Mouse (Mus musculus): ENCODE results near the gene Kank1. TPM values are rescaled to one million over a fixed set of nuclear protein-coding genes. Genes with fewer than 3 reads are reported as not detected.

Gene Kank1
- polyA plus RNA-seq, 1 experiment from 2014 or later = 8.3 TPM

- Histone ChIP-seq H3K4me3 (ENCODE audit: low read depth, low read length) (peak overlapping the region; percentile 52), H3K9ac (ENCODE audit: low read depth, low read length) (no peak overlapping the region; the same call in 1 of the 2 replicates)
Observed at GRCm38 (mm10) chr19:25407887-25408236, 171.1 kb downstream of the Kank1 start.

GRCm38 (mm10) chr19:25409239-25409638 is 172.5 kb downstream of the Kank1 start:
- WGBS (ENCODE audit: insufficient replicate concordance) = 72% methylated on average over 9 of the region's 9 CpGs
- ATAC-seq (ENCODE audit: low read depth) = no peak
- Histone ChIP-seq H3K9ac (ENCODE audit: low read depth, low read length) (no peak overlapping the region), H3K4me2 (ENCODE audit: low read depth, low read length) (no peak overlapping the region), H3K4me3 (ENCODE audit: low read depth, low read length) (no peak overlapping the region), H3K4me1 (ENCODE audit: control insufficient read depth, low read depth, low read length) (no peaks in the 10 kb centered on the region), H3K36me3 (ENCODE audit: control insufficient read depth, insufficient read depth) (peaks cover 2% of the 10 kb centered on the region; the same call in 1 of the 2 replicates), H3K27me3 (ENCODE audit: control insufficient read depth, insufficient read depth, low read depth, low read length) (peaks cover 20% of the 10 kb centered on the region), H3K27ac (ENCODE audit: low read length) (no peak overlapping the region), H3K9me3 (replicated peaks; ENCODE audit: control insufficient read depth, low read length) (no peaks in the 10 kb centered on the region)

More at GRCm38 (mm10) chr19:25407887-25408236, 171.1 kb downstream of the Kank1 start:
- Histone ChIP-seq H3K27me3 (ENCODE audit: control insufficient read depth, insufficient read depth, low read depth, low read length) (peaks cover 20% of the 10 kb centered on the region), H3K4me1 (ENCODE audit: control insufficient read depth, low read depth, low read length) (no peaks in the 10 kb centered on the region), H3K27ac (ENCODE audit: low read length) (no peak overlapping the region; the same call in 1 of the 2 replicates), H3K36me3 (ENCODE audit: control insufficient read depth, insufficient read depth) (peaks cover 2% of the 10 kb centered on the region; the same call in 1 of the 2 replicates), H3K4me2 (ENCODE audit: low read depth, low read length) (peak overlapping the region; percentile 50), H3K9me3 (replicated peaks; ENCODE audit: control insufficient read depth, low read length) (no peaks in the 10 kb centered on the region)
- no peak for ATAC-seq (ENCODE audit: low read depth)
- 6% methylated on average over 6 of the region's 6 CpGs for WGBS (ENCODE audit: insufficient replicate concordance)

- no peak overlapping the region for H3K9ac ChIP-seq (ENCODE audit: low read depth, low read length)
- peaks cover 2% of the 10 kb centered on the region; the same call in 1 of the 2 replicates for H3K36me3 ChIP-seq (ENCODE audit: control insufficient read depth, insufficient read depth)
- H3K4me2 ChIP-seq (ENCODE audit: low read depth, low read length) = no peak overlapping the region
- H3K27me3 ChIP-seq (ENCODE audit: control insufficient read depth, insufficient read depth, low read depth, low read length) = peaks cover 14% of the 10 kb centered on the region
- no peak for ATAC-seq (ENCODE audit: low read depth)
- no peak overlapping the region for H3K4me3 ChIP-seq (ENCODE audit: low read depth, low read length)
- no peaks in the 10 kb centered on the region for H3K4me1 ChIP-seq (ENCODE audit: control insufficient read depth, low read depth, low read length)
- WGBS (ENCODE audit: insufficient replicate concordance) = 65% methylated on average over 17 of the region's 17 CpGs
- H3K9me3 ChIP-seq (replicated peaks; ENCODE audit: control insufficient read depth, low read length) = no peaks in the 10 kb centered on the region
- H3K27ac ChIP-seq (ENCODE audit: low read length) = no peak overlapping the region
Observed at GRCm38 (mm10) chr19:25411353-25411752, 174.6 kb downstream of the Kank1 start.

GRCm38 (mm10) chr19:25415448-25415847 is 178.7 kb downstream of the Kank1 start:
- no peak overlapping the region for H3K4me2 ChIP-seq (ENCODE audit: low read depth, low read length)
- no peaks in the 10 kb centered on the region for H3K4me1 ChIP-seq (ENCODE audit: control insufficient read depth, low read depth, low read length)
- no peak overlapping the region for H3K4me3 ChIP-seq (ENCODE audit: low read depth, low read length)
- H3K27me3 ChIP-seq (ENCODE audit: control insufficient read depth, insufficient read depth, low read depth, low read length) = no peaks in the 10 kb centered on the region
- ATAC-seq (ENCODE audit: low read depth) = no peak
- peaks cover under 1% of the 10 kb centered on the region; the same call in 1 of the 2 replicates for H3K36me3 ChIP-seq (ENCODE audit: control insufficient read depth, insufficient read depth)
- no peaks in the 10 kb centered on the region for H3K9me3 ChIP-seq (replicated peaks; ENCODE audit: control insufficient read depth, low read length)
- no peak overlapping the region for H3K9ac ChIP-seq (ENCODE audit: low read depth, low read length)
- no peak overlapping the region for H3K27ac ChIP-seq (ENCODE audit: low read length)
- 38% methylated on average over 5 of the region's 5 CpGs for WGBS (ENCODE audit: insufficient replicate concordance)

DNA sequence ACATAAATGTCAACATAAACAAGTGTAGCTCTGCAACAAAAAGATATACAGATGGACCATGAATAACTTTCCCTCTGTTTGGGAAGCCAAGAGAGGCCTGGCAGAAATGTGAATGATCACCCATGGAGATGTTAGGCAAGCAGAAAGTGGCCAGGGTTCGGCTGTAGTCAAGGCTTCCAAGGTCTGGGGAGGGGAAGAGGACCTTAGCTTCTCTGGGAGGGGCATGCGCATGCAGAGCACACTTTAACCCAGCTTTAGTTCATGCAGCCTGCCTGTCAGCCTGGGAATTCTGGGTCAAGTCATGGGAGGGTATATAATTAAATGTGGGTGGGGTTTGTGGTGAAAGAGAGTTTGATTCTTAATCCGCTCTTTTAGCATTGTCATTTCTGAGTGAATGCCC is 180.9 kb downstream of the Kank1 start:
- Histone ChIP-seq H3K4me1 (ENCODE audit: control insufficient read depth, low read depth, low read length) (no peaks in the 10 kb centered on the region), H3K36me3 (ENCODE audit: control insufficient read depth, insufficient read depth) (no peaks in the 10 kb centered on the region), H3K9ac (ENCODE audit: low read depth, low read length) (no peak overlapping the region), H3K4me2 (ENCODE audit: low read depth, low read length) (no peak overlapping the region), H3K9me3 (replicated peaks; ENCODE audit: control insufficient read depth, low read length) (no peaks in the 10 kb centered on the region), H3K27me3 (ENCODE audit: control insufficient read depth, insufficient read depth, low read depth, low read length) (no peaks in the 10 kb centered on the region), H3K27ac (ENCODE audit: low read length) (no peak overlapping the region), H3K4me3 (ENCODE audit: low read depth, low read length) (no peak overlapping the region)
- no peak for ATAC-seq (ENCODE audit: low read depth)
- WGBS (ENCODE audit: insufficient replicate concordance) = 59% methylated on average over 3 of the region's 3 CpGs

DNA sequence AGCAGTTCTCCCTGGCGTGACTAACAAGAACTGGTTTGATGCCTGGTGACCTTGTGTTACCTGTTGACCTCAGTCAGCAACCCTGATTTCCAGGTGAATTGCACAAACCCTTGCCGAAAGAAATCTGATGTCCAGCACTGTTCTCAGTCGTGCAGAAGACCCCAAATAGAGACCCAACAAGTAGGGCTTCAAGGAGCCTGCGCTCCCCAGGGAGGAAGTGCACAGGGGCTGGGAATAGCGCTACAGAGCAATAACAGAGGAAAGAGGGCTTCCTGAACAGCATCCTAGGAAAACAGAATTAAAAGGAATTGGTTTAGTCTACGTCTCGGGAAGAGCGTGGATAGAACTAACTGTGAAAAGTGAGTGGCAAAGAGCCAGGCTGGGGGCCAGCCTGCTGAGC is 183.2 kb downstream of the Kank1 start:
- no peaks in the 10 kb centered on the region for H3K9me3 ChIP-seq (replicated peaks; ENCODE audit: control insufficient read depth, low read length)

DNA sequence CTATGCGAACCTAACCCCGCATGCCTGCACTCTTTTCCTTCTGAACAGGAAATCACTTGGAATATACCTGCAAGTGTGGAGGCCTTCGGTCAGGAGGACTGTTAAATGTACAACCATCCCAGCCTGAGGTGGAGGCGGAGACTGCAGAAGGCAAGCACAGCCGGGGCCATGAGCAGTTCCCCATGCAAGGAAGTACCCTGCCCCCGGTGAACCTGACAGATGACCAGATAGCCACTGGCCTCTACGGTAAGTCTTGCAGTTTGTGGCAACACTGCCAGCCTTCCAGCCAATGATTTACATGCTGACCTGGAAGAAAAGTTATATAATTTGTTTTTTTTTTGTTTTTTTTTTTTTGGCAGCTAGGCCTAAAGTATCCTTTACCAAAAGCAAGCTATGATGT is 185.3 kb downstream of the Kank1 start:
- no peak overlapping the region for H3K27ac ChIP-seq (ENCODE audit: low read length)
- 46% methylated on average over 7 of the region's 7 CpGs for WGBS (ENCODE audit: insufficient replicate concordance)
- H3K4me1 ChIP-seq (ENCODE audit: control insufficient read depth, low read depth, low read length) = no peaks in the 10 kb centered on the region
- H3K36me3 ChIP-seq (ENCODE audit: control insufficient read depth, insufficient read depth) = no peaks in the 10 kb centered on the region
- ATAC-seq (ENCODE audit: low read depth) = no peak
- no peak overlapping the region for H3K4me2 ChIP-seq (ENCODE audit: low read depth, low read length)
- H3K27me3 ChIP-seq (ENCODE audit: control insufficient read depth, insufficient read depth, low read depth, low read length) = no peaks in the 10 kb centered on the region
- H3K9me3 ChIP-seq (replicated peaks; ENCODE audit: control insufficient read depth, low read length) = no peaks in the 10 kb centered on the region
- no peak overlapping the region for H3K4me3 ChIP-seq (ENCODE audit: low read depth, low read length)
- no peak overlapping the region for H3K9ac ChIP-seq (ENCODE audit: low read depth, low read length)

More for the DNA sequence above, 183.2 kb downstream of the Kank1 start:
- Histone ChIP-seq H3K9ac (ENCODE audit: low read depth, low read length) (no peak overlapping the region), H3K27me3 (ENCODE audit: control insufficient read depth, insufficient read depth, low read depth, low read length) (no peaks in the 10 kb centered on the region), H3K4me1 (ENCODE audit: control insufficient read depth, low read depth, low read length) (no peaks in the 10 kb centered on the region), H3K4me3 (ENCODE audit: low read depth, low read length) (no peak overlapping the region), H3K4me2 (ENCODE audit: low read depth, low read length) (no peak overlapping the region), H3K36me3 (ENCODE audit: control insufficient read depth, insufficient read depth) (no peaks in the 10 kb centered on the region), H3K27ac (ENCODE audit: low read length) (no peak overlapping the region)
- 35% methylated on average over 8 of the region's 8 CpGs for WGBS (ENCODE audit: insufficient replicate concordance)
- ATAC-seq (ENCODE audit: low read depth) = no peak

DNA sequence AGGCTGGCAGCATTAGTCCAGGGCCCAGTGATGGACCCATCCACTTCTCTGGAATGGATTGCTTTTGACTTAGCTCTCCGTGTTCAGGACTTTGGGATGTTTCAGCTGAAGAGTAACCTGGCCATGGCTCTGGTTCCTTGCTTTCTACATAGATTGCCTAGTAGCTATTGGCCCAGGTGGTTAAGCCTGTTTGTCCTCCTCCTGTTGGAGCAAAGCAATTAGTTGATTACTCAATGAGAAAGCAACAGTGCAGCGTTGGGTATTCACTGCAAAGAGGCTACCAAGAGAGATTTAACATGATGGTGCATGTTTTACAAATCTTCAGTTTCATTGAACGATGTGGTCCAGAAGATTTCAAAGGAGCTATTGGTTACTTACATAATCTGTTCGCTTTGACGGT is 186.6 kb downstream of the Kank1 start:
- Histone ChIP-seq H3K4me1 (ENCODE audit: control insufficient read depth, low read depth, low read length) (no peaks in the 10 kb centered on the region), H3K4me3 (ENCODE audit: low read depth, low read length) (no peak overlapping the region), H3K27ac (ENCODE audit: low read length) (no peak overlapping the region), H3K9ac (ENCODE audit: low read depth, low read length) (no peak overlapping the region), H3K36me3 (ENCODE audit: control insufficient read depth, insufficient read depth) (no peaks in the 10 kb centered on the region), H3K27me3 (ENCODE audit: control insufficient read depth, insufficient read depth, low read depth, low read length) (no peaks in the 10 kb centered on the region), H3K4me2 (ENCODE audit: low read depth, low read length) (no peak overlapping the region), H3K9me3 (replicated peaks; ENCODE audit: control insufficient read depth, low read length) (no peaks in the 10 kb centered on the region)
- WGBS (ENCODE audit: insufficient replicate concordance) = 66% methylated on average over 5 of the region's 5 CpGs
- ATAC-seq (ENCODE audit: low read depth) = no peak

- no peak overlapping the region for H3K9ac ChIP-seq (ENCODE audit: low read depth, low read length)
- ATAC-seq (ENCODE audit: low read depth) = no peak
- WGBS (ENCODE audit: insufficient replicate concordance) = 73% methylated on average over 5 of the region's 5 CpGs
- no peak overlapping the region for H3K4me2 ChIP-seq (ENCODE audit: low read depth, low read length)
- no peaks in the 10 kb centered on the region for H3K4me1 ChIP-seq (ENCODE audit: control insufficient read depth, low read depth, low read length)
- H3K27me3 ChIP-seq (ENCODE audit: control insufficient read depth, insufficient read depth, low read depth, low read length) = no peaks in the 10 kb centered on the region
- H3K9me3 ChIP-seq (replicated peaks; ENCODE audit: control insufficient read depth, low read length) = no peaks in the 10 kb centered on the region
- no peaks in the 10 kb centered on the region for H3K36me3 ChIP-seq (ENCODE audit: control insufficient read depth, insufficient read depth)
- H3K27ac ChIP-seq (ENCODE audit: low read length) = no peak overlapping the region
- H3K4me3 ChIP-seq (ENCODE audit: low read depth, low read length) = no peak overlapping the region
Observed at GRCm38 (mm10) chr19:25426431-25426830, 189.7 kb downstream of the Kank1 start.
